Mouse (Mus musculus) MEL (cell line): ENCODE results near the gene Atp6v1g2. TPM values are rescaled to one million over a fixed set of nuclear protein-coding genes. Genes with fewer than 3 reads are reported as not detected.
A peak's percentile ranks its signal among the peaks of the same experiment; 100 is the strongest.

ENCODE experiments used
- DNase-seq: peaks from one replicate; pipeline ENCODE4 v3.0.0; 2011; ENCODE audit warnings: low read depth, low spot score
- H3K27ac ChIP-seq: 2 replicates; pipeline ENCODE4 v1.5.1; 2012; ENCODE audit warnings: low read depth, mild to moderate bottlenecking, control low read depth, low read length, moderate library complexity; ENCODE audit not compliant: control insufficient read depth
- H3K27me3 ChIP-seq, 2 experiments: fragments of 150-350 bp in 1 of 2; sonication (generic) in 1 of 2; 2 replicates each; pipeline ENCODE4 v1.6.1; 2012; ENCODE audit warnings: low read length in 2 of 2, mild to moderate bottlenecking in 2 of 2, improper control_type of control experiment in 1 of 2, moderate library complexity in 1 of 2; ENCODE audit not compliant: insufficient read depth in 2 of 2, control insufficient read depth in 1 of 2
- H3K36me3 ChIP-seq, 2 experiments: 2 replicates each; pipeline ENCODE4 v1.6.1; 2012 to 2014; ENCODE audit warnings: low read length in 2 of 2, improper control_type of control experiment in 1 of 2, inconsistent platforms in 1 of 2, mild to moderate bottlenecking in 1 of 2; ENCODE audit not compliant: insufficient read depth in 2 of 2, control insufficient read depth in 1 of 2
- H3K4me1 ChIP-seq, 2 experiments: fragments of 150-350 bp in 1 of 2; sonication (generic) in 1 of 2; 2 replicates each; pipeline ENCODE4 v1.6.1; 2012; ENCODE audit warnings: low read length in 2 of 2, improper control_type of control experiment in 1 of 2, mild to moderate bottlenecking in 1 of 2; ENCODE audit not compliant: insufficient read depth in 2 of 2, control insufficient read depth in 1 of 2
- H3K4me3 ChIP-seq, 2 experiments: fragments of 150-350 bp in 1 of 2; sonication (generic) in 1 of 2; 2 replicates each; pipeline ENCODE4 v1.5.1; 2012; ENCODE audit warnings: low read depth in 2 of 2, low read length in 2 of 2, mild to moderate bottlenecking in 2 of 2, moderate library complexity in 2 of 2, control low read depth in 1 of 2, improper control_type of control experiment in 1 of 2; ENCODE audit not compliant: control insufficient read depth in 1 of 2, insufficient read depth in 1 of 2
- H3K79me2 ChIP-seq: 2 replicates; pipeline ENCODE4 v1.6.1; 2012; ENCODE audit warnings: mild to moderate bottlenecking, low read length, moderate library complexity; ENCODE audit not compliant: control insufficient read depth, poor library complexity, insufficient read depth
- H3K9ac ChIP-seq: 2 replicates; pipeline ENCODE4 v1.6.1; 2012; ENCODE audit warnings: low read depth, mild to moderate bottlenecking, control low read depth, low read length, moderate library complexity; ENCODE audit not compliant: control insufficient read depth, poor library complexity, severe bottlenecking
- H3K9me3 ChIP-seq: fragments of 150-350 bp; sonication (generic); replicated peaks from 2 replicates; pipeline ENCODE4 v1.6.1; 2012; ENCODE audit warnings: mild to moderate bottlenecking, low read length, improper control_type of control experiment, moderate library complexity; ENCODE audit not compliant: insufficient read depth
- CTCF ChIP-seq, 3 experiments: IDR thresholded peaks in 2 of 3; conservative IDR thresholded peaks in 1 of 3; 2 replicates each; pipeline ENCODE4 v1.5.1; 2011 to 2012; ENCODE audit warnings: low read length in 3 of 3, low read depth in 2 of 3, mild to moderate bottlenecking in 2 of 3, improper control_type of control experiment in 1 of 3, inconsistent platforms in 1 of 3, mixed read lengths in 1 of 3, moderate library complexity in 1 of 3; ENCODE audit not compliant: control insufficient read depth in 1 of 3, insufficient read depth in 1 of 3, poor library complexity in 1 of 3, severe bottlenecking in 1 of 3
- EP300 ChIP-seq, 2 experiments: IDR thresholded peaks; 2 replicates each; pipeline ENCODE4 v1.6.1; 2011; ENCODE audit warnings: improper control_type of control experiment in 2 of 2, low read length in 2 of 2, low read depth in 1 of 2, mild to moderate bottlenecking in 1 of 2
- GATA1 ChIP-seq: IDR thresholded peaks from 2 replicates; pipeline ENCODE4 v1.6.1; 2011; ENCODE audit warnings: low read depth, low read length, improper control_type of control experiment
- JUND ChIP-seq: IDR thresholded peaks from 2 replicates; pipeline ENCODE4 v1.6.1; 2011; ENCODE audit warnings: low read depth, mild to moderate bottlenecking, improper control_type of control experiment, low read length
- KAT2A ChIP-seq: conservative IDR thresholded peaks from 2 replicates; pipeline ENCODE4 v1.6.1; 2012; ENCODE audit warnings: low read depth, low read length, improper control_type of control experiment, inconsistent platforms
- MAZ ChIP-seq: IDR thresholded peaks from 2 replicates; pipeline ENCODE4 v1.6.1; 2012; ENCODE audit warnings: low read depth, mild to moderate bottlenecking, inconsistent platforms, low read length, improper control_type of control experiment
- MXI1 ChIP-seq: IDR thresholded peaks from 2 replicates; pipeline ENCODE4 v1.6.1; 2011; ENCODE audit warnings: mild to moderate bottlenecking, low read depth, low read length, improper control_type of control experiment
- MYB ChIP-seq: IDR thresholded peaks from 2 replicates; pipeline ENCODE4 v1.6.1; 2011; ENCODE audit warnings: mild to moderate bottlenecking, low read depth, low read length, improper control_type of control experiment
- MYC ChIP-seq: IDR thresholded peaks from 2 replicates; pipeline ENCODE4 v1.6.1; 2011; ENCODE audit warnings: low read depth, mild to moderate bottlenecking, low read length, improper control_type of control experiment, moderate library complexity
- POLR2AphosphoS5 ChIP-seq: IDR thresholded peaks from 2 replicates; pipeline ENCODE4 v1.6.1; 2012; ENCODE audit warnings: low read depth, borderline replicate concordance, mild to moderate bottlenecking, inconsistent platforms, low read length, moderate library complexity, mixed read lengths
- SIN3A ChIP-seq: IDR thresholded peaks from 2 replicates; pipeline ENCODE4 v1.6.1; 2012; ENCODE audit warnings: low read length, improper control_type of control experiment, inconsistent platforms
- TCF12 ChIP-seq: IDR thresholded peaks from 2 replicates; pipeline ENCODE4 v1.6.1; 2014; ENCODE audit warnings: low read depth, mild to moderate bottlenecking, inconsistent platforms, low read length, improper control_type of control experiment, moderate library complexity
- USF1 ChIP-seq: IDR thresholded peaks from 2 replicates; pipeline ENCODE4 v1.6.1; 2014; ENCODE audit warnings: low read depth, mild to moderate bottlenecking, inconsistent platforms, low read length, improper control_type of control experiment, moderate library complexity
- USF2 ChIP-seq, 2 experiments: IDR thresholded peaks; 2 replicates each; pipeline ENCODE4 v1.6.1; 2011 to 2012; ENCODE audit warnings: improper control_type of control experiment in 2 of 2, low read length in 2 of 2, borderline replicate concordance in 1 of 2, inconsistent platforms in 1 of 2, low read depth in 1 of 2, mild to moderate bottlenecking in 1 of 2; ENCODE audit not compliant: insufficient read depth in 1 of 2
- ZC3H11A ChIP-seq: IDR thresholded peaks from 2 replicates; pipeline ENCODE4 v1.6.1; 2012; ENCODE audit warnings: low read depth, mild to moderate bottlenecking, inconsistent platforms, low read length, improper control_type of control experiment
- ZKSCAN1 ChIP-seq: IDR thresholded peaks from 2 replicates; pipeline ENCODE4 v1.6.1; 2012; ENCODE audit warnings: low read depth, mild to moderate bottlenecking, inconsistent platforms, low read length, improper control_type of control experiment, moderate library complexity
- polyA plus RNA-seq, 2 experiments: library from polyadenylated mRNA; stranded (reverse) in 1 of 2; unstranded in 1 of 2; fragments of >175 nt in 1 of 2; fragments of >200 nt in 1 of 2; gene quantifications; 2 replicates each; pipeline versions ENCODE4 v1.2.1 to v1.2.4; 2012; ENCODE audit warnings: low replicate concordance in 2 of 2, low read depth in 1 of 2; ENCODE audit not compliant: insufficient read length in 2 of 2, insufficient read depth in 1 of 2, missing spikeins in 1 of 2
- total RNA-seq: library from RNA; depleted of rRNA; stranded (reverse); fragments of 300-350 nt; gene quantifications from 2 replicates; pipeline ENCODE4 v1.2.3, GENCODE M21; 2012

Gene Atp6v1g2
- total and polyA plus RNA-seq, 3 experiments: 0.46 to 4.7 TPM; not detected in 1

GRCm38 (mm10) chr17:35274770-35275169, 41.3 kb downstream of the Atp6v1g2 start (continued):
- no peak for TF ChIP-seq MAZ
- TF ChIP-seq KAT2A: no peak
- TF ChIP-seq CTCF (IDR thresholded peaks at IDR 0.05 in 2 of 3, conservative IDR thresholded peaks at IDR 0.05 in 1 of 3; ENCODE audit: control insufficient read depth in 1 of 3, insufficient read depth in 1 of 3, low read depth in 2 of 3, low read length in 3 of 3, poor library complexity in 1 of 3, severe bottlenecking in 1 of 3): peak; percentile 80 to 97 (median 89)
- no peak for TF ChIP-seq SIN3A
- 0 out of 2 replicates have a peak, but pooled peaks have one; percentile 22 for TF ChIP-seq USF1

- no peak overlapping the region for H3K27ac ChIP-seq
- no peak overlapping the region for H3K9ac ChIP-seq
- TF ChIP-seq MYC: no peak
- TF ChIP-seq GATA1: no peak
- no peak for TF ChIP-seq ZC3H11A
- TF ChIP-seq MXI1: no peak
- no peak for TF ChIP-seq ZKSCAN1
- TF ChIP-seq EP300 (IDR thresholded peaks at IDR 0.05; ENCODE audit: low read depth in 1 of 2, low read length in 2 of 2): no peak
- TF ChIP-seq, all 39 proteins: peak for 0
- no peak for DNase-seq
- Histone ChIP-seq H3K79me2 (no peaks in the 10 kb centered on the region), H3K36me3 (no peaks in the 10 kb centered on the region), H3K27me3 (peaks cover 0 to 7% of the 10 kb centered on the region in 2 experiments; a peak in 2 of 4 replicates), H3K9me3 (no peaks in the 10 kb centered on the region), H3K4me3 (no peak overlapping the region), H3K4me1 (no peaks in the 10 kb centered on the region)
Measured at GRCm38 (mm10) chr17:35276304-35276864, 42.9 kb downstream of the Atp6v1g2 start.

GRCm38 (mm10) chr17:35278049-35278448, 44.6 kb downstream of the Atp6v1g2 start:
- Histone ChIP-seq H3K27me3 (peaks cover 0 to 5% of the 10 kb centered on the region in 2 experiments; a peak in 2 of 4 replicates), H3K4me1 (no peaks in the 10 kb centered on the region), H3K27ac (no peak overlapping the region), H3K79me2 (no peaks in the 10 kb centered on the region), H3K9me3 (no peaks in the 10 kb centered on the region), H3K9ac (no peak overlapping the region), H3K36me3 (no peaks in the 10 kb centered on the region), H3K4me3 (no peak overlapping the region)
- no peak for DNase-seq
- TF ChIP-seq USF2 (IDR thresholded peaks at IDR 0.05; ENCODE audit: borderline replicate concordance in 1 of 2, insufficient read depth in 1 of 2, low read depth in 1 of 2, low read length in 2 of 2): no peak
- no peak for TF ChIP-seq USF1
- TF ChIP-seq TCF12: no peak
- TF ChIP-seq JUND: no peak
- TF ChIP-seq MYC: no peak
- TF ChIP-seq POLR2AphosphoS5: no peak
- no peak for TF ChIP-seq MYB
